Mouse (Mus musculus): Measurements from ENCODE around the gene Entpd2. TPM values are rescaled to one million over a fixed set of nuclear protein-coding genes. Genes with fewer than 3 reads are reported as not detected.
A peak's percentile ranks its signal among the peaks of the same experiment; 100 is the strongest.

The Entpd2 gene
- total and polyA plus RNA-seq, 2 experiments from 2014 or later = 13.5 to 18.2 TPM

DNA sequence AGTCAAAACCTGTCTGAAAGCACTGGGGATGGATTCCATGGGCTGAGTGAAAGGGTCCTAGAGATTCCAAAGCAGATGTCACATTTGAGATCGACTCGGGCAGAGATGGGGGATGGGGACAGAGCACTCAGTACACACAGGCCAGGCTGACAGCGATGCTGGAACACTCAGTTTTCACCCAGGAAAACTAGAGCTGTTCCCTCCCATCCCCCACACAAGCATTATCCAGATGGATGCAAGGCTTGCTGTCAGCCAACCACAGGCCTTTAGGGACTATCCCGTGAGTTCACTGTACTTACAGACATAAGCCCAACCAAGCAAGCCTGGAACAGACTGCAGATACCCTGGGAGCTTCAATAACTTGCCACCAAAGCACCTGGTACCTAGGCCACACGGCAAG is 4.4 kb upstream of the Entpd2 start:
- Histone ChIP-seq H3K9me3 (ENCODE audit: low read length) (no peaks in the 10 kb centered on the region), H3K4me3 (ENCODE audit: low read depth, low read length) (no peak overlapping the region), H3K27ac (ENCODE audit: low read depth, low read length) (no peak overlapping the region), H3K4me1 (ENCODE audit: insufficient read depth) (peaks cover 3% of the 10 kb centered on the region; the same call in 1 of the 2 replicates), H3K36me3 (ENCODE audit: insufficient read depth) (no peaks in the 10 kb centered on the region), H3K4me2 (ENCODE audit: low read depth) (no peak overlapping the region), H3K9ac (no peak overlapping the region), H3K27me3 (ENCODE audit: insufficient read depth, low read length) (peaks cover 7% of the 10 kb centered on the region; the same call in 1 of the 2 replicates)
- ATAC-seq = no peak
- no peak for DNase-seq
- 81% methylated on average over 5 of the region's 5 CpGs for WGBS
- TF ChIP-seq CTCF (IDR thresholded peaks at IDR 0.05; ENCODE audit: low read depth) = no peak

DNA sequence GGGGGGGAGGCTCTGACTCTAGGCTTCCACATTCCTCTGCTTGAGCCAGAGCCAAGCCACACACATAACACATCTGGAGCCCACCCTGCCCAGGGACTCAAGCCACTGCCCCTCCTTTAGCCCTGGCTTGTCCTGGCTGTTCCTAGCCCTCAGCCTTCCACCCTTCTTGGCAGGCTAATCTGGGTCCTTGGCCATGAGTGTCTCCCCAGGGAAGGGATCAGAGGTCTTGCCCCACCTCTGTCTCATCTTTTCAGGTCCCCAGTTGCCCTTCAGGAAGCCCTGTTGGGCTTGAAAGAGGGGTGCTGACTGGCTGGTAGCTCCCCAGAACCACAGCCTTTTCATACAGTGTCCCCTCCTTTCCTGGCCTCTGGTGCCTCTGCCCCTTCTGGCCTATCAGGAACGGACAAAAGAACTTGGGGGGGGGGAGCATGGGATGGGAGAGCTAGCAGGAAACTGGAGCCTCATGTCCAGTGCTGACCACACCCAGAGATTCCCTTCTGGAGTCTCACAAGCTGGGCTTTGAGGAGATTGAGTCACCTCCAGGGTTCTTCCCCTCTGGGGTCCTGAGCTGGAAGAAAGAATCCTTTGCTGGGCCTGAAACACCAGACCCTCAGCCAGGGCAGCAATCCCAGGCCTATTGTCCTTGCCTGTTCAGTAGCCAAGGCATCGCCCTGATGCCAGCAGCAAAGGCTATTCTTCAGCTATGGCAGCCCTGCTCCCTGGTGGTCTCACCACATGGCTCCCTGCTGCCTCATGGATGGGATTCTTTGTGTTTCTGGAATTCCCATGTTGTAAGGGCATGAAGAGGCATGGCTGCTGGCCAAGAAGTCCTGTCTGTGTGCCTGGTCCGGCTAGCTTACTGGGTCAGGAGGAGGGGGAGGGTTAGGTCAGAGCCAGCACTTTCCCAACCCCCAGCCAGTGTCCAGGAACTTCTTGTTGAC is 1.1 kb upstream of the Entpd2 start:
- TF ChIP-seq CTCF (IDR thresholded peaks at IDR 0.05; ENCODE audit: low read depth) = no peak
- H3K4me2 ChIP-seq (ENCODE audit: low read depth) = no peak overlapping the region
- peak; percentile 89 for ATAC-seq
- peak; percentile 76 for DNase-seq
- peaks cover 17% of the 10 kb centered on the region for H3K27me3 ChIP-seq (ENCODE audit: insufficient read depth, low read length)
- no peak overlapping the region for H3K9ac ChIP-seq
- H3K4me1 ChIP-seq (ENCODE audit: insufficient read depth) = peaks cover 3% of the 10 kb centered on the region; the same call in 1 of the 2 replicates
- 0 out of 2 replicates have a peak overlapping the region, but pooled peaks have one; percentile 3 for H3K27ac ChIP-seq (ENCODE audit: low read depth, low read length)
- no peaks in the 10 kb centered on the region for H3K36me3 ChIP-seq (ENCODE audit: insufficient read depth)
- WGBS = 6% methylated on average over 3 of the region's 3 CpGs
- H3K9me3 ChIP-seq (ENCODE audit: low read length) = no peaks in the 10 kb centered on the region
- no peak overlapping the region for H3K4me3 ChIP-seq (ENCODE audit: low read depth, low read length)

- ATAC-seq = no peak
- Histone ChIP-seq H3K4me3 (ENCODE audit: low read depth, low read length) (peak overlapping the region; percentile 35), H3K9me3 (ENCODE audit: low read length) (no peaks in the 10 kb centered on the region), H3K36me3 (ENCODE audit: insufficient read depth) (no peaks in the 10 kb centered on the region), H3K27ac (ENCODE audit: low read depth, low read length) (0 out of 2 replicates have a peak overlapping the region, but pooled peaks have one; percentile 9), H3K4me2 (ENCODE audit: low read depth) (peak overlapping the region; percentile 67), H3K4me1 (ENCODE audit: insufficient read depth) (peaks cover 8% of the 10 kb centered on the region; the same call in 1 of the 2 replicates), H3K27me3 (ENCODE audit: insufficient read depth, low read length) (peaks cover 17% of the 10 kb centered on the region), H3K9ac (peak overlapping the region; percentile 37; the same call in 1 of the 2 replicates)
- no peak for DNase-seq
- WGBS = 35% methylated on average over 3 of the region's 3 CpGs
- no peak for TF ChIP-seq CTCF (IDR thresholded peaks at IDR 0.05; ENCODE audit: low read depth)
These were observed 916 bp downstream of the Entpd2 start for GRCm38 (mm10) chr2:25396597-25396983.

DNA sequence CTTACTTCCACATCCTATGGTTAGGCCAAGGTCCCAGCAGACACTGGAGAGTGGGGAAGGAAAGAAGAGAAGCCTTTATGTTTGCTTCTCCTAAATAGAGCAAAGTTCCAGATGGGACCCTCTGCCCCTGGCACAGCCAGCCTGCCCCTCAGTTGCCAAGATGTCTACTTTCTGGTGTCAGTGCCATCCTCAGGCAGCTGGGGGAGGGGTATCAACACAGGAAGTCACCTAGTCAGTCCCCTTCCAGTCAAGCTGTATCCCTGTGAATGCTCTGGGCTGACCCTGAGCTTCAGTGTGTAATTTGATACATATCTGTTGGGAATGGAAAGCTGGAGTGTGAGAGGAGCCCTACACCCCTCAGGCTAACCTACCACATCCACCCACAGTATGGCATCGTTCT is 1.3 kb downstream of the Entpd2 start:
- WGBS = 68% methylated on average over 1 of the region's 1 CpGs

GRCm38 (mm10) chr2:25398065-25398464 is 2.4 kb downstream of the Entpd2 start:
- no peak overlapping the region for H3K27ac ChIP-seq (ENCODE audit: low read depth, low read length)
- no peak for TF ChIP-seq CTCF (IDR thresholded peaks at IDR 0.05; ENCODE audit: low read depth)
- 94% methylated on average over 7 of the region's 7 CpGs for WGBS
- H3K4me1 ChIP-seq (ENCODE audit: insufficient read depth) = peaks cover 8% of the 10 kb centered on the region; the same call in 1 of the 2 replicates
- DNase-seq = no peak
- H3K9ac ChIP-seq = no peak overlapping the region
- ATAC-seq = no peak
- H3K4me2 ChIP-seq (ENCODE audit: low read depth) = no peak overlapping the region
- H3K4me3 ChIP-seq (ENCODE audit: low read depth, low read length) = no peak overlapping the region
- peaks cover 17% of the 10 kb centered on the region for H3K27me3 ChIP-seq (ENCODE audit: insufficient read depth, low read length)
- H3K36me3 ChIP-seq (ENCODE audit: insufficient read depth) = no peaks in the 10 kb centered on the region
- no peaks in the 10 kb centered on the region for H3K9me3 ChIP-seq (ENCODE audit: low read length)

More for the DNA sequence above, 1.3 kb downstream of the Entpd2 start:
- Histone ChIP-seq H3K4me1 (ENCODE audit: insufficient read depth) (peaks cover 8% of the 10 kb centered on the region; the same call in 1 of the 2 replicates), H3K9me3 (ENCODE audit: low read length) (no peaks in the 10 kb centered on the region), H3K9ac (no peak overlapping the region), H3K27me3 (ENCODE audit: insufficient read depth, low read length) (peaks cover 17% of the 10 kb centered on the region), H3K4me3 (ENCODE audit: low read depth, low read length) (no peak overlapping the region), H3K4me2 (ENCODE audit: low read depth) (0 out of 2 replicates have a peak overlapping the region, but pooled peaks have one; percentile 67), H3K27ac (ENCODE audit: low read depth, low read length) (no peak overlapping the region), H3K36me3 (ENCODE audit: insufficient read depth) (no peaks in the 10 kb centered on the region)
- TF ChIP-seq CTCF (IDR thresholded peaks at IDR 0.05; ENCODE audit: low read depth) = no peak
- DNase-seq (no peak), ATAC-seq (no peak)

- no peaks in the 10 kb centered on the region for H3K9me3 ChIP-seq (ENCODE audit: low read length)
- H3K4me1 ChIP-seq (ENCODE audit: insufficient read depth) = peaks cover 8% of the 10 kb centered on the region; the same call in 1 of the 2 replicates
- WGBS = 71% methylated on average over 8 of the region's 8 CpGs
- H3K27ac ChIP-seq (ENCODE audit: low read depth, low read length) = no peak within 1 kb of the TSS
- DNase-seq (no peak), ATAC-seq (no peak)
- TF ChIP-seq CTCF (IDR thresholded peaks at IDR 0.05; ENCODE audit: low read depth) = no peak
- peaks cover 17% of the 10 kb centered on the region for H3K27me3 ChIP-seq (ENCODE audit: insufficient read depth, low read length)
- H3K36me3 ChIP-seq (ENCODE audit: insufficient read depth) = no peaks in the 10 kb centered on the region
- no peak within 1 kb of the TSS for H3K4me3 ChIP-seq (ENCODE audit: low read depth, low read length)
- H3K9ac ChIP-seq = no peak within 1 kb of the TSS
- H3K4me2 ChIP-seq (ENCODE audit: low read depth) = peak within 1 kb of the TSS; percentile 74; the same call in 1 of the 2 replicates
These were observed 3.4 kb downstream of the Entpd2 start, which contains the start of gene Npdc1 for GRCm38 (mm10) chr2:25399051-25399450. Npdc1 (plus strand) TSS chr2:25399351.

DNA sequence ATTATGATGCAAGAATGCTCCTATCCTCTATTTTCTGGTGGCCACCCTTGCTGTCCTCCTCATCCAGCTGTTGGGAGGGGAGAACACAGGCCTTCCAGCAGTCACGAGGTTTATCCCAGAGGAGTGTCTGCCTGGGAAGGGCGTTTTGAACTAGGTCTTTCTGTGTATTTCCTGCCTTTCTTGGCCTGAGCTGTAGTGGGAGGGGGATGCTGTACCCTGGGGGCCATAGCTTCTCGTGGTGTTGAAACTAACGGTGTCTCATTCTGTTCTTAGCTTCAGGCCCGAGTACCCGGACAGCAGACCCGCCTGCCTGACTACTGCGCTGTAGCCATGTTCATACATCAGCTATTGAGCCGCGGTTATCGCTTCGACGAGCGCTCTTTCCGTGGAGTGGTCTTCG is 4.6 kb downstream of the Entpd2 start:
- Histone ChIP-seq H3K4me2 (ENCODE audit: low read depth) (peak overlapping the region; percentile 74), H3K27ac (ENCODE audit: low read depth, low read length) (no peak overlapping the region), H3K4me1 (ENCODE audit: insufficient read depth) (peaks cover 15% of the 10 kb centered on the region; the same call in 1 of the 2 replicates), H3K36me3 (ENCODE audit: insufficient read depth) (no peaks in the 10 kb centered on the region), H3K9me3 (ENCODE audit: low read length) (no peaks in the 10 kb centered on the region), H3K4me3 (ENCODE audit: low read depth, low read length) (peak overlapping the region; percentile 37), H3K9ac (peak overlapping the region; percentile 58), H3K27me3 (ENCODE audit: insufficient read depth, low read length) (peaks cover 10% of the 10 kb centered on the region)
- TF ChIP-seq CTCF (IDR thresholded peaks at IDR 0.05; ENCODE audit: low read depth) = no peak
- ATAC-seq (no peak), DNase-seq (no peak)
- WGBS = 22% methylated on average over 16 of the region's 16 CpGs
